ENCODE assay signal across 8 mouse cellular contexts in the genomic region with DNA sequence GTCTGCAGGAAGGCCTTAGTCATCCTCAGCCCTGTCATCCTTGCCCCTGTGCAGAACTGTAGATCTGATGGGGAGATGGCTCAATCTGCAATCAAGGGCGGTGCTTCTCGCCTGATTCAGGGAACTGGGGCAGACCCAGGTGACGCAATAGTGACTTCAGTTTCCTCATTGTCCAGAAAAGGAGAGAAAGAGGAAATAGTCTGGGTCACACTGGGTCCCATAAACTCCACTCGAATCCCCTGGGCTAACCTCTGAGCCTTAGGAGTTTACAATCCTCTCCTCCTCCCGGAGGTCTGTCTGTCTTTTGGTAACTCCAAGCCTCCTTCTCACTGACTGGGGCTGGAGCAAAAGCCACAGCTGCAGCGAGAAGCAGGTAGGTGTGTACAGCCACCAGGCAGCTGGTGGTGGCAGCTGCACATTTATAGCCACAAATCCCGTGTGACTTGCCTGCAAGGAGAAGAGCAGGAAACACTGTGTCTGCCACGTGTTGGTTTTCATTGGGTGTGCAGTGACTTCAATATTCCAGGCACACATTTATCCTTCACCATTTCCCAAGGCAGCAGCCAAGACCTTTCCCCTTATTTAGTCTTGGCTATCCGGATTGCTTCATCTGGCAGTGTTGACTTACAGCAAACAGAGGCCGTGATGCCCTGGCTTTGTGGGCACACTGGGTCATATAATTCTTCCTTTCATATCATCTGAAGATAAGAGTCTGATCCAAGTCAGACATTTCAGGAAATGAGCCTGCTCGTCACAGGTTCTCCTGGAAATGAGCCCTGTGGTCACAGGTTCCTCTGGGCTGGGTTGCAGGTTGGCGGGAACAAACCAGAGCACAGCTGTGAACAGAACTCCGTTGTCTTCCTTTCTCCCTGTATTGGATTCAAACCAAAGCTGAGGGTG.
DNase-seq lines count a peak whose midpoint lies in the region; ATAC-seq and TF ChIP-seq lines count a peak whose summit lies in the region.

No protein-coding gene starts in this region.

- no peak overlapping the region for H3K4me3 ChIP-seq in hindbrain, embryonic 13.5 days
- H3K4me3 ChIP-seq in hindbrain, embryonic 11.5 days (ENCODE audit: low read depth, low read length) = no peak overlapping the region
- no peak overlapping the region for H3K4me3 ChIP-seq in limb, embryonic 14.5 days (replicated peaks; ENCODE audit: low read length)
- no peak overlapping the region for H3K4me3 ChIP-seq in forebrain, embryonic 16.5 days (replicated peaks; ENCODE audit: low read length)

- TF ChIP-seq POLR2A in limb, embryonic 14.5 days (IDR thresholded peaks at IDR 0.05; ENCODE audit: borderline replicate concordance, extremely low read depth, insufficient read depth, insufficient read length) = no peak

- no peaks in the 10 kb centered on the region for H3K9me3 ChIP-seq in hindbrain, embryonic 13.5 days
- no peaks in the 10 kb centered on the region for H3K9me3 ChIP-seq in hindbrain, embryonic 11.5 days (ENCODE audit: control insufficient read depth, low read length)
- no peaks in the 10 kb centered on the region for H3K9me3 ChIP-seq in limb, embryonic 14.5 days (ENCODE audit: control insufficient read depth, low read length)
- no peaks in the 10 kb centered on the region for H3K9me3 ChIP-seq in forebrain, embryonic 16.5 days (ENCODE audit: control insufficient read depth, low read length)

- DNase-seq in hindbrain, embryonic 11.5 days (ENCODE audit: low spot score) = no peak
- DNase-seq in MN1 (ENCODE audit: low spot score) = peak; percentile 84
- DNase-seq in heart, adult 18-20 months = peak; percentile 85 to 88
- DNase-seq in limb, embryonic 14.5 days (ENCODE audit: low spot score) = peak; percentile 71
- DNase-seq in natural killer cell, adult 2 months (ENCODE audit: low spot score in 2 of 2) = peak; percentile 32 to 38
- no peak for DNase-seq in cerebellum, adult 9-11 months

- no peak overlapping the region for H3K4me2 ChIP-seq in hindbrain, embryonic 13.5 days
- no peak overlapping the region for H3K4me2 ChIP-seq in hindbrain, embryonic 11.5 days (replicated peaks; ENCODE audit: low read depth, low read length)
- no peak overlapping the region for H3K4me2 ChIP-seq in limb, embryonic 14.5 days (replicated peaks; ENCODE audit: low read depth, low read length, severe bottlenecking)
- H3K4me2 ChIP-seq in forebrain, embryonic 16.5 days (ENCODE audit: low read length) = no peak overlapping the region

- H3K36me3 ChIP-seq in hindbrain, embryonic 13.5 days = no peaks in the 10 kb centered on the region
- no peaks in the 10 kb centered on the region for H3K36me3 ChIP-seq in hindbrain, embryonic 11.5 days (ENCODE audit: control insufficient read depth, insufficient read depth, low read length)
- H3K36me3 ChIP-seq in limb, embryonic 14.5 days (ENCODE audit: control insufficient read depth, insufficient read depth, low read length) = no peaks in the 10 kb centered on the region
- H3K36me3 ChIP-seq in forebrain, embryonic 16.5 days (ENCODE audit: control insufficient read depth, insufficient read depth) = no peaks in the 10 kb centered on the region

- H3K27ac ChIP-seq in hindbrain, embryonic 13.5 days = peak overlapping the region; percentile 40; the same call in 1 of the 2 replicates
- H3K27ac ChIP-seq in hindbrain, embryonic 11.5 days (ENCODE audit: low read depth, low read length) = no peak overlapping the region
- H3K27ac ChIP-seq in limb, embryonic 14.5 days (replicated peaks; ENCODE audit: low read depth, low read length) = 0 out of 2 replicates have a peak overlapping the region, but pooled peaks have one; percentile 27
- no peak overlapping the region for H3K27ac ChIP-seq in forebrain, embryonic 16.5 days (ENCODE audit: low read length)

- H3K9ac ChIP-seq in hindbrain, embryonic 13.5 days = no peak overlapping the region
- H3K9ac ChIP-seq in hindbrain, embryonic 11.5 days (ENCODE audit: low read depth, low read length) = no peak overlapping the region
- H3K9ac ChIP-seq in limb, embryonic 14.5 days (ENCODE audit: low read depth, low read length, severe bottlenecking) = no peak overlapping the region
- no peak overlapping the region for H3K9ac ChIP-seq in forebrain, embryonic 16.5 days (replicated peaks; ENCODE audit: low read depth, low read length)

- H3K4me1 ChIP-seq in hindbrain, embryonic 13.5 days (replicated peaks) = peaks cover 6% of the 10 kb centered on the region; the same call in 1 of the 2 replicates
- H3K4me1 ChIP-seq in hindbrain, embryonic 11.5 days (replicated peaks; ENCODE audit: control insufficient read depth, insufficient read depth, low read length) = no peaks in the 10 kb centered on the region
- peaks cover 14% of the 10 kb centered on the region for H3K4me1 ChIP-seq in limb, embryonic 14.5 days (ENCODE audit: control insufficient read depth, insufficient read depth, low read length)
- H3K4me1 ChIP-seq in forebrain, embryonic 16.5 days (replicated peaks; ENCODE audit: control insufficient read depth, insufficient read depth, low read length) = no peaks in the 10 kb centered on the region

- WGBS in hindbrain, embryonic 13.5 days = 71% methylated on average over 13 of the region's 13 CpGs
- WGBS in hindbrain, embryonic 11.5 days = 80% methylated on average over 13 of the region's 13 CpGs
- 30% methylated on average over 13 of the region's 13 CpGs for WGBS in limb, embryonic 14.5 days
- 77% methylated on average over 13 of the region's 13 CpGs for WGBS in forebrain, embryonic 16.5 days

- ATAC-seq in hindbrain, embryonic 13.5 days (ENCODE audit: low FRiP score) = no peak
- no peak for ATAC-seq in hindbrain, embryonic 11.5 days (ENCODE audit: low FRiP score)
- ATAC-seq in limb, embryonic 14.5 days (ENCODE audit: low FRiP score, low read depth) = peak; percentile 74
- no peak for ATAC-seq in forebrain, embryonic 16.5 days

- H3K27me3 ChIP-seq in hindbrain, embryonic 13.5 days = no peaks in the 10 kb centered on the region
- H3K27me3 ChIP-seq in hindbrain, embryonic 11.5 days (ENCODE audit: control insufficient read depth, insufficient read depth, low read length) = no peaks in the 10 kb centered on the region
- H3K27me3 ChIP-seq in limb, embryonic 14.5 days (ENCODE audit: control insufficient read depth, insufficient read depth, low read length) = no peaks in the 10 kb centered on the region
- no peaks in the 10 kb centered on the region for H3K27me3 ChIP-seq in forebrain, embryonic 16.5 days (replicated peaks; ENCODE audit: control insufficient read depth, insufficient read depth, low read length)

Comparison
In these comparisons a context has a peak if more than half of its experiments do, and no peak if none do; other contexts are left out.
1. H3K27ac ChIP-seq: peak in hindbrain, embryonic 13.5 days (single experiment) and limb, embryonic 14.5 days (single experiment); none in hindbrain, embryonic 11.5 days (single experiment) and forebrain, embryonic 16.5 days (single experiment).
2. DNase-seq: peak in MN1 (single experiment), heart, adult 18-20 months (2 of 2), limb, embryonic 14.5 days (single experiment) and natural killer cell, adult 2 months (2 of 2); none in hindbrain, embryonic 11.5 days (single experiment) and cerebellum, adult 9-11 months (single experiment).